Mouse (Mus musculus): ENCODE results near the gene Arhgdia.
A peak's percentile ranks its signal among the peaks of the same experiment; 100 is the strongest.

- TF ChIP-seq CTCF (IDR thresholded peaks at IDR 0.05; ENCODE audit: low read depth, low read length): peak; percentile 3; the same call in 1 of the 2 replicates
- 0 out of 2 replicates have a peak, but pooled peaks have one; percentile 26 for TF ChIP-seq POLR2A (IDR thresholded peaks at IDR 0.05; ENCODE audit: extremely low read depth, insufficient read depth, low read length)
Measured at GRCm38 (mm10) chr11:120608241-120609034, 27.0 kb upstream of the Arhgdia start, which contains the start of gene Npb.
